Mouse (Mus musculus) stomach, embryonic 14.5 days (tissue): ENCODE measurements around the gene Ydjc. TPM values are rescaled to one million over a fixed set of nuclear protein-coding genes. Genes with fewer than 3 reads are reported as not detected.

Experiments used
- ATAC-seq: fragments of 200-750 bp; cut with Nextera tagmentation; 2 replicates; pipeline ENCODE4 v1.8.0; 2017; ENCODE audit warnings: low read depth, moderate TSS enrichment; ENCODE audit not compliant: insufficient number of reproducible peaks, insufficient read depth, low FRiP score
- H3K27ac ChIP-seq: fragments of 300-500 bp; sonication (generic); 2 replicates; pipeline ENCODE4 v1.5.1; 2014; ENCODE audit warnings: mild to moderate bottlenecking, low read length, moderate library complexity, mixed read lengths
- H3K27me3 ChIP-seq: fragments of 300-500 bp; sonication (generic); 2 replicates; pipeline ENCODE4 v1.6.1; 2014; ENCODE audit warnings: low read length, control low read depth, mixed read lengths; ENCODE audit not compliant: control insufficient read depth, insufficient read depth
- H3K36me3 ChIP-seq: fragments of 300-500 bp; sonication (generic); 2 replicates; pipeline ENCODE4 v1.6.1; 2014; ENCODE audit warnings: mild to moderate bottlenecking, control low read depth, low read length, moderate library complexity, mixed read lengths; ENCODE audit not compliant: control insufficient read depth, insufficient read depth
- H3K4me1 ChIP-seq: fragments of 300-500 bp; sonication (generic); 2 replicates; pipeline ENCODE4 v1.6.1; 2014; ENCODE audit warnings: low read length, control low read depth, mixed read lengths; ENCODE audit not compliant: control insufficient read depth, insufficient read depth
- H3K4me2 ChIP-seq: fragments of 300-500 bp; sonication (generic); replicated peaks from 2 replicates; pipeline ENCODE4 v1.6.1; 2014; ENCODE audit warnings: low read depth, low read length, control low read depth
- H3K4me3 ChIP-seq: fragments of 300-500 bp; sonication (generic); 2 replicates; pipeline ENCODE4 v1.5.1; 2014; ENCODE audit warnings: low read depth, low read length, control low read depth
- H3K9ac ChIP-seq: fragments of 300-500 bp; sonication (generic); replicated peaks from 2 replicates; pipeline ENCODE4 v1.6.1; 2014; ENCODE audit warnings: low read depth, mild to moderate bottlenecking, control low read depth, low read length, moderate library complexity, mixed read lengths
- H3K9me3 ChIP-seq: fragments of 300-500 bp; sonication (generic); 2 replicates; pipeline ENCODE4 v1.6.1; 2016; ENCODE audit warnings: low read depth, low read length, control low read depth; ENCODE audit not compliant: control insufficient read depth
- WGBS: fragments of 180-500 bp; shearing (Covaris S2); extraction: QIAGEN DNeasy Blood & Tissue Kit; methylation state at CpG from one replicate; pipeline ENCODE4 v1.1.7; 2014; 5-methylcytosine and 5-hydroxymethylcytosine counted together
- polyA plus RNA-seq: library from polyadenylated mRNA; unstranded; fragments of >200 nt; fragmentation: Nextera tagmentation; extraction: Ambion mirVana; gene quantifications from 2 replicates; pipeline ENCODE4 v1.2.1, GENCODE M21; 2014

Gene Ydjc
- polyA plus RNA-seq, 1 experiment from 2014 or later = 9.1 TPM

DNA sequence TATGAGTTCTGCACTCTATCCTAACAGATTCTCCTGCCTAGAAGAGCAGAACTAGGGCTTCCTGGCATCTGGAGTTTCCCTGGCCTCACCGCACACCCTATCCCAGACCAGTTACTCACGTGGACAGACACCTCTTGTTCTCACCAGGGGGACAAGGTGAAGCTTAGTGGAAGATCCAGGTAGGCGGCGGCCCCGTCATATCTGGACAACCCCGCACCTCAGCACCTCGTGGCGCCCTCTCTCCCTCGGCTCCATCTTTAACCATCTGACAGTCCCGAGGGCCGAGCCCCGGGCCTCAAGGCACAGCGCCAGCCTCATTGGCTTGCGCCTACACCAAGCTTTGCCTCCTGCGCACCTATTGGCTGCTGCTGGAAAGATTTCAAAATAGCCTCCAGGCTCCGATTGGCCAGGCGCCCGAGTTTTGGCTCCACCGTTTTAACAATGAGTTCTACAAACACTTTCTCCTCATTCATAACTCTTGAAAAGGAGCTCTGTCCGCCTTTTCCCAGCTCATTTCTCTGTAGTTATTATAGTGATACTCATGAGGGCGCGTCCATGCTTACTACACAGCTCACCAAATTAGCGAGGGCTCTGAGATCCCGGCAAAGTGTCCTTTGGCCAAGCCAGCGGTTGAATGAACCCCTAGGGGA is 19.4 kb upstream of the Ydjc start, which contains the start of gene 2610318N02Rik:
Gene 2610318N02Rik, minus strand, starts transcription at position 297 of the 650 bp plus-strand sequence.
- H3K27ac ChIP-seq = peak within 1 kb of the TSS; percentile 34; the same call in 1 of the 2 replicates
- no peaks in the 10 kb centered on the region for H3K27me3 ChIP-seq
- under 1% methylated on average over 25 of the region's 25 CpGs for WGBS
- ATAC-seq = peak; percentile 95
- peaks cover 3% of the 10 kb centered on the region; the same call in 1 of the 2 replicates for H3K36me3 ChIP-seq
- H3K9me3 ChIP-seq = no peaks in the 10 kb centered on the region
- H3K4me1 ChIP-seq = peaks cover 13% of the 10 kb centered on the region; the same call in 1 of the 2 replicates
- peak within 1 kb of the TSS; percentile 57 for H3K9ac ChIP-seq
- peak within 1 kb of the TSS; percentile 57 for H3K4me3 ChIP-seq
- H3K4me2 ChIP-seq = peak within 1 kb of the TSS; percentile 63

DNA sequence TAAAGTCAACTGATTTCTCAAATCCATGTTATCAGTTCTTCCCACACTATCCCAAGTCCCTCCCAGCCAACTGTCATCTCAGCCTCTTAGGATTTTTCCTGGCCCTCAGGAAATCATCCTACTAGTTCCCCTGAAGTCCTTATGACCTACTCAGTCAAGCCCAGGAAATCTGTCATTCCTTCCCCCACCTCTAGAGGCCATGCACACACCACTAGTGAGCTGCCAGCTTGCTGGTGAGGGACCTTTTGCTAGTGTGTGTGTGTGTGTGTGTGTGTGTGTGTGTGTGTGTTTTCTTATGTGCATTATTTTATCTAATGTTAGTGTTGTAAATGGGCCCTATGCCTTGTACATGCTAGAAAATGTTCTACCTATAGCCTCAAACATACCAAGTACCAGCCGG is 17.1 kb upstream of the Ydjc start:
- H3K4me3 ChIP-seq = no peak overlapping the region
- no peak for ATAC-seq
- no peaks in the 10 kb centered on the region for H3K9me3 ChIP-seq
- peaks cover 2% of the 10 kb centered on the region; the same call in 1 of the 2 replicates for H3K36me3 ChIP-seq
- H3K4me1 ChIP-seq = peaks cover 16% of the 10 kb centered on the region; the same call in 1 of the 2 replicates
- no peak overlapping the region for H3K9ac ChIP-seq
- H3K27ac ChIP-seq = no peak overlapping the region
- H3K4me2 ChIP-seq = no peak overlapping the region
- no peaks in the 10 kb centered on the region for H3K27me3 ChIP-seq
- WGBS = 93% methylated on average over 1 of the region's 1 CpGs

DNA sequence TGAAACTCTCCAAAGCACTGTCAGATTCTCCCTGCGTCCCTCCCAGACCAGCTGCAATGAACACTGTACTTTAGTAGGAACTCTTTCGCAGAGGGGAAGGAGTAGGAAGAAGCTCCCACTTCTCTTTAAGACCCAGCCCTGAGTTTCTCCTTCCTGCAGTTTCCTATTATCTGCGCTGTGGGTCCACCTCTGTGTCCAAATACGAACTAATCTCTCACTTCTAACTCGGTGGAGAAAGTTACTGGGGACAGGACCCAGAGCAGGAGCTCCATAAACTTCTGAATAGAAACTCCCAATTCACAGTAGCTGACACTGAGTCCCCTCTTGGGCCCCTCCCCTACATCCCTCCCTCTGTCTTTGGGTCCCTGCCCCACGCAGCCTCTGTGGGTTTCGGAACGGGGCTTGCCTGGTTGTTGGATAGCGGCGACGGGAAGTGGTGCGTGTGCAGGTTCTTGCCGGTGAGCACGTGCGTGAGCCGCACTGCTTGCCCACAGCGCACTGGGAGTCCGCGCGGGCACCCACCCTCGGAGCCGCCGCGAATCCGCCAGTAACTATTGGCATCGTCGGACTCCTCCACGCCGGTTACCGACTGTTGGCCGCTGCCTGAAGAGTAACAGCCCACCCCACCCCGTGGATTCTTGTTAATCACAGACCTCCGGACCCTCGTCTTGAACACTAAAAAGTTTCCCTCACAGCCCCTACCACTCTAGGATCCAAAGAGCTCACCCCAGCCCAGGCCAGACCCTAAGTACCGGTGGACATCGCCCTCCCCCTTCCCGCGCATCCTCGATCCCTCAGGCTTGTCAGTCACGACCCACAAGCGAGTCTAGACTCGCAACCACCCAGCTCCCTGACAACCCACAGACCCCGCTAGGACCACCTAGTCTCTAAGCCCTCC is 13.0 kb upstream of the Ydjc start:
- H3K9me3 ChIP-seq = no peaks in the 10 kb centered on the region
- H3K9ac ChIP-seq = peak overlapping the region; percentile 51; the same call in 1 of the 2 replicates
- no peak overlapping the region; the same call in 1 of the 2 replicates for H3K27ac ChIP-seq
- WGBS = 3% methylated on average over 43 of the region's 43 CpGs
- peak overlapping the region; percentile 67 for H3K4me3 ChIP-seq
- no peaks in the 10 kb centered on the region for H3K36me3 ChIP-seq
- ATAC-seq = no peak; the same call in 1 of the 2 replicates
- H3K4me1 ChIP-seq = 0 out of 2 replicates have a peak, but pooled peaks cover 3% of the 10 kb centered on the region
- H3K4me2 ChIP-seq = peak overlapping the region; percentile 98
- H3K27me3 ChIP-seq = no peaks in the 10 kb centered on the region

DNA sequence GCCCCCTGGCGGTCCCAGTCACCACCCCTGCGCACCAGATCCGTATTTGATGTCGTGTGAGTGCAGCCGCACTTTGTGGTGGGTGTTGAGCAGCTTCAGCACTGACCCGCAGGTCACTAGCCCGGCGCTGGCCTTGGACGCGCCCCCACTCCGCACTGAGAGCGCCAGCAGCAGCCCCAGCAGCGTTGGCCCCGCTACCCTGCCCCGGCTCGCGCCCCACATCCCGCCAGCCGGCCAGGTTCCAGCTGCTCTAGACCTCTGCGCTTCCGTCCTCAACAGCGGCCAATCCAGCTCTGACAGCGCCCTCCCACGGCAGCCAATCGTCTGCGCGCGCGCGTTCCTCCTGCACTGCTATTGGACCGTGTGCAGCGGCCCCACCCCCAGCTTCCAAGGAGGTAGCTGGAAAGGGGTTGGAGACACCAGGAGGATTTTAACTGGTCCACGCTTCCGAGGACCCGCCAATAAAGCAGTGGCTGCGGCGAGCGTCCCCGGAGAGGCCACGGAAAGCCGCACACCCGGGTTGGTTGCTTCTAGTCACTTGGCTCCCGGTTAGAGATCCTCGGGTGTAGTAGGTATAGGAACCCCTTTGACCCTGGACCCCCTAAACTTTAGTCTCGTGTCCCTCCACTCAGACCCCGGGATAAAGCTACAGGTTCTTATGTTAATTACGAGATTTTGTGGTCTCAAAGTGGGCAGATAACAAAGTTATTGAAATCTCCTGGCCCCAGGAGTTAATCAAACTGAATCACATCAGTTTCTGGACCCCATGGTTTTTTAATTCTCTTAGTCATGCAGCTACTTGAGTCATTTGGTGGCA is 12.1 kb upstream of the Ydjc start, which contains the start of gene Sdf2l1:
Gene Sdf2l1, minus strand, starts transcription at position 295 of the 817 bp plus-strand sequence.
- WGBS = under 1% methylated on average over 47 of the region's 47 CpGs
- no peak within 1 kb of the TSS; the same call in 1 of the 2 replicates for H3K27ac ChIP-seq

DNA sequence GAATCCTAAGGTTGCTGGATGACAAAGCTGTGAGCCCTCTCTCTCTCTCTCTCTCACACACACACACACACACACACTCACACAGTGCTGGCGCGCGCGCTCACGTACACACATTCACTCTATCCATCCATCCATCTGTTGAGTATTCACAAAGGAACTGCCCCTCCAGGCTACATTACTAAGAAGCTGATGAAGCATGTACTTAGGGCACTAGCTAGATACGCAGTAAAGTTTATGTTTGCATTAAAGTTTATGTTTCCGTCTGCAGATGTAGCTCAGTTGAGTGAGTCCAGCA is 11.6 kb upstream of the Ydjc start:
- Histone ChIP-seq H3K27ac (no peak overlapping the region), H3K36me3 (no peaks in the 10 kb centered on the region), H3K4me3 (peak overlapping the region; percentile 67), H3K4me2 (peak overlapping the region; percentile 98), H3K27me3 (no peaks in the 10 kb centered on the region), H3K9ac (no peak overlapping the region), H3K4me1 (0 out of 2 replicates have a peak, but pooled peaks cover 3% of the 10 kb centered on the region), H3K9me3 (no peaks in the 10 kb centered on the region)
- ATAC-seq = no peak
- WGBS = 16% methylated on average over 7 of the region's 7 CpGs

More for the DNA sequence above, 12.1 kb upstream of the Ydjc start, which contains the start of gene Sdf2l1:
- Histone ChIP-seq H3K4me1 (0 out of 2 replicates have a peak, but pooled peaks cover 3% of the 10 kb centered on the region), H3K36me3 (no peaks in the 10 kb centered on the region), H3K4me2 (peak within 1 kb of the TSS; percentile 98), H3K27me3 (no peaks in the 10 kb centered on the region), H3K9ac (peak within 1 kb of the TSS; percentile 51; the same call in 1 of the 2 replicates), H3K9me3 (no peaks in the 10 kb centered on the region), H3K4me3 (peak within 1 kb of the TSS; percentile 67)
- peak; percentile 97 for ATAC-seq

DNA sequence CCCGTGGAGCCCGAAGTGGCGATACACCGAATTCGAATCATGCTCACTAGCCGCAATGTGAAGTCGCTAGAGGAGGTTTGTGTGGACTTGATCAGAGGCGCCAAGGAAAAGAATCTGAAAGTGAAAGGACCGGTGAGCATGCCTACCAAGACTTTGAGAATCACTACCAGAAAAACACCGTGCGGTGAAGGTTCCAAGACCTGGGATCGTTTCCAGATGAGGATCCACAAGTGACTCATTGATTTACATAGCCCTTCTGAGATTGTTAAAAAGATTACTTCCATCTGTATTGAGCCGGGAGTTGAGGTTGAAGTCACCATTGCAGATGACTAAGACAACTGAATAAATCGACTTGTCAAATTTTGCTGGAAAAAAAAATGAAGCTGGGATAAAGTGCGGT is 7.1 kb upstream of the Ydjc start:
- no peaks in the 10 kb centered on the region for H3K27me3 ChIP-seq

DNA sequence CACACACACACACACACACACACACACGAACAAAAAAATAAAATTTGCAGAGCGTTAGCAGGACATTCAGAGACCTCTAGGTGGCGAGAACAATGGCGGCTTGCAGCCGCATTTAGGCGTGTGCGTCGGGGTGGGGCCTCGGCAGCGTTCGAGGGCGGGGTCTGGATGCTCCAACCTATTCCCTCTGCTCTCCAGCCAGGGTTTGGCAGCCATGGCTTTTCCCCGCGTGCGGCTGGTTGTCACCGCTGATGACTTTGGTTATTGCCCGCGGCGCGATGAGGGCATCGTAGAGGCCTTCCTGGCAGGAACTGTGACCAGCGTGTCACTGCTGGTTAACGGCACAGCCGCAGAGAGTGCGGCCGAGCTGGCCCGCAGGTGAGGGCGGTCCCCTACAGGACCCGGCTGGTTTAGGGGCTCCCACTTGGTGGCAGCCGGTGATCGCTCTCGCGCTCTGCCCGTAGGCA is 2.4 kb downstream of the Ydjc start, which contains the start of gene Ccdc116:
Gene Ccdc116, minus strand, starts transcription at position 458 of the 464 bp plus-strand sequence.
- peak; percentile 78 for ATAC-seq
- 1% methylated on average over 34 of the region's 34 CpGs for WGBS
- peaks cover 10% of the 10 kb centered on the region; the same call in 1 of the 2 replicates for H3K4me1 ChIP-seq
- H3K9ac ChIP-seq = peak within 1 kb of the TSS; percentile 22; the same call in 1 of the 2 replicates
- H3K9me3 ChIP-seq = no peaks in the 10 kb centered on the region
- H3K27me3 ChIP-seq = no peaks in the 10 kb centered on the region
- peak within 1 kb of the TSS; percentile 99 for H3K4me2 ChIP-seq
- peak within 1 kb of the TSS; percentile 52 for H3K4me3 ChIP-seq
- H3K36me3 ChIP-seq = no peaks in the 10 kb centered on the region
- no peak within 1 kb of the TSS for H3K27ac ChIP-seq

More for the DNA sequence above, 7.1 kb upstream of the Ydjc start:
- Histone ChIP-seq H3K4me3 (no peak overlapping the region), H3K36me3 (no peaks in the 10 kb centered on the region), H3K9ac (no peak overlapping the region), H3K9me3 (no peaks in the 10 kb centered on the region), H3K4me1 (no peaks in the 10 kb centered on the region), H3K4me2 (no peak overlapping the region), H3K27ac (no peak overlapping the region)
- no peak for ATAC-seq
- WGBS = 85% methylated on average over 15 of the region's 15 CpGs
